Mouse (Mus musculus) heart, postnatal 4 days (tissue): ENCODE results near the gene Cacul1. TPM values are rescaled to one million over a fixed set of nuclear protein-coding genes. Genes with fewer than 3 reads are reported as not detected.
"Not testable (repeated sequence)": the region's sequence is repeated elsewhere in the genome, so short reads cannot be mapped to it uniquely, and the experiment has no call there.

Source experiments
- DNase-seq: peaks from one replicate; pipeline ENCODE4 v3.0.0; 2021
- total RNA-seq, 2 experiments: library from RNA; stranded (reverse); gene quantifications; 2 replicates each; pipeline ENCODE4 v1.2.3; 2021

Cacul1 gene
- 10 to 100 TPM; 28.9 to 29.6 TPM for total RNA-seq

GRCm38 (mm10) chr19:60580582-60581339 is at the start of gene Cacul1:
TSS of gene Cacul1 (minus strand) at chr19:60581025.
- DNase-seq: peak; percentile 98

- DNase-seq: no peak
Observed at GRCm38 (mm10) chr19:60619420-60619819, 38.6 kb upstream of the Cacul1 start.

- no peak for DNase-seq
Observed at GRCm38 (mm10) chr19:60617007-60617406, 36.2 kb upstream of the Cacul1 start.

- peak; percentile 68 for DNase-seq
Observed at GRCm38 (mm10) chr19:60615470-60616200, 34.8 kb upstream of the Cacul1 start.

- DNase-seq: peak; percentile 22
Observed at GRCm38 (mm10) chr19:60611525-60612215, 30.8 kb upstream of the Cacul1 start.

- peak; percentile 56 for DNase-seq
Observed at GRCm38 (mm10) chr19:60608766-60609165, 27.9 kb upstream of the Cacul1 start.

GRCm38 (mm10) chr19:60603586-60603985 is 22.8 kb upstream of the Cacul1 start:
- DNase-seq: no peak

- DNase-seq: not testable (repeated sequence)
Observed at GRCm38 (mm10) chr19:60602066-60602465, 21.2 kb upstream of the Cacul1 start.

- no peak for DNase-seq
Observed at GRCm38 (mm10) chr19:60598025-60598697, 17.3 kb upstream of the Cacul1 start.

GRCm38 (mm10) chr19:60589646-60590045 is 8.8 kb upstream of the Cacul1 start:
- no peak for DNase-seq

GRCm38 (mm10) chr19:60586652-60587051 is 5.8 kb upstream of the Cacul1 start:
- DNase-seq: no peak

- DNase-seq: no peak
Observed at GRCm38 (mm10) chr19:60583201-60583600, 2.4 kb upstream of the Cacul1 start.

- DNase-seq: no peak
Observed at GRCm38 (mm10) chr19:60581377-60582290, 809 bp upstream of the Cacul1 start.

GRCm38 (mm10) chr19:60579771-60580581 is 849 bp downstream of the Cacul1 start:
- peak; percentile 32 for DNase-seq

- no peak for DNase-seq
Observed at GRCm38 (mm10) chr19:60576741-60577140, 4.1 kb downstream of the Cacul1 start.

- no peak for DNase-seq
Observed at GRCm38 (mm10) chr19:60560497-60560896, 20.3 kb downstream of the Cacul1 start.

GRCm38 (mm10) chr19:60554866-60555438 is 25.9 kb downstream of the Cacul1 start:
- no peak for DNase-seq

GRCm38 (mm10) chr19:60553501-60553900 is 27.3 kb downstream of the Cacul1 start:
- peak; percentile 74 for DNase-seq

GRCm38 (mm10) chr19:60543302-60543701 is 37.5 kb downstream of the Cacul1 start:
- DNase-seq: no peak

GRCm38 (mm10) chr19:60531897-60532296 is 48.9 kb downstream of the Cacul1 start:
- DNase-seq: no peak
